Comparison of ENCODE assay signal across 8 mouse cellular contexts in the genomic region with DNA sequence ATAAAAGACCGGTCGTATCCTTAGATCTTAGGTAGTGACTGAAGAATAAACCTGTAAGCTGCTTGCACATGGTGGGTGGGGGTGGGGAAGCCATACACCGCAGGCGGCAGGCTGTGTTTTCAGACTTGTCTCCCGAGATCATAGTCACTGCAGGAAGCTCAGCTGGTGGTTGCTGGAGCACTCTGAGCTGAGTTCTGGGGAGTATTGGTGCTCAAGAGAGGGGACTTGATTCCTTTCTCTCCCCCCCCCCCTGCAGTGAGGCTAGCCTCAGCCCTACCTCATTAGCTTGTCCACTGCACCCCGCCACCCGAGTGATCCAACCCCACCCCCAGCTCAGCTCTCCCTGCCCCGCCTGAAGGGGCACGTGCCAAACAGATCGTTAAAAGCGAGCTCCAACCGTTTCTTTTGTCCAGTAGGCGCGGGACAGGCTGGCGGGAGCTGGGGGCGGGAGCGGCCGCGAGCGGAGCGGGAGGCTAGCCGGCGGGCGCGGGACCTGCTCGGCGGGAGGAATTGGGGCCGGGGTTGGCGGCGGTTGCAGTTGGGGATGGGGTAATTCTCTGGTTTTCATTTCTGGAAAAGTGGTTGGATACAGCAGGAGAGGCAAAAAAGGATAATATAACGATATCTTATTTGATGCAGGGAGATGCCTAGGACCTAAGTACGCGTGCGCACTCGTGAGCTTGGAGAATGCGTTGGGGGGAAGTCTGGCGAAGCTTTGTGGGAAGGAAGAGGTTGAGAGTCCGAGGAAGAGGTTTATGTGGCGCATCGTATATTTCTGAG. TPM values are rescaled to one million over a fixed set of nuclear protein-coding genes. Genes with fewer than 3 reads are reported as not detected.
A peak's percentile ranks its signal among the peaks of the same experiment; 100 is the strongest.
DNase-seq lines count a peak whose midpoint lies in the region; ATAC-seq lines count a peak whose summit lies in the region.

No protein-coding gene starts in this region.

- H3K9ac ChIP-seq in heart, embryonic 14.5 days (ENCODE audit: low read length), result peak overlapping the region; percentile 61
- peak overlapping the region; percentile 49 for H3K9ac ChIP-seq in intestine, embryonic 14.5 days (ENCODE audit: low read length)
- H3K9ac ChIP-seq in lung, embryonic 16.5 days (ENCODE audit: low read length), result peak overlapping the region; percentile 68

- under 1% methylated on average over 40 of the region's 40 CpGs for WGBS in heart, embryonic 14.5 days
- under 1% methylated on average over 40 of the region's 40 CpGs for WGBS in embryonic facial prominence, embryonic 10.5 days
- under 1% methylated on average over 40 of the region's 40 CpGs for WGBS in intestine, embryonic 14.5 days
- WGBS in lung, embryonic 16.5 days, result under 1% methylated on average over 38 of the region's 40 CpGs

- no peaks in the 10 kb centered on the region for H3K9me3 ChIP-seq in heart, embryonic 14.5 days (ENCODE audit: control insufficient read depth, low read length)
- H3K9me3 ChIP-seq in embryonic facial prominence, embryonic 10.5 days, result no peaks in the 10 kb centered on the region
- no peaks in the 10 kb centered on the region for H3K9me3 ChIP-seq in intestine, embryonic 14.5 days (ENCODE audit: control insufficient read depth, low read length)
- H3K9me3 ChIP-seq in lung, embryonic 16.5 days (ENCODE audit: control insufficient read depth, low read length), result no peaks in the 10 kb centered on the region

- peaks cover 57% of the 10 kb centered on the region for H3K27me3 ChIP-seq in heart, embryonic 14.5 days (ENCODE audit: control insufficient read depth, insufficient read depth, low read length)
- peaks cover 74% of the 10 kb centered on the region for H3K27me3 ChIP-seq in embryonic facial prominence, embryonic 10.5 days (replicated peaks; ENCODE audit: low read depth, poor library complexity, severe bottlenecking)
- peaks cover 55% of the 10 kb centered on the region for H3K27me3 ChIP-seq in intestine, embryonic 14.5 days (replicated peaks; ENCODE audit: control insufficient read depth, insufficient read depth, low read length)
- peaks cover 27% of the 10 kb centered on the region for H3K27me3 ChIP-seq in lung, embryonic 16.5 days (ENCODE audit: control insufficient read depth, insufficient read depth, low read depth, low read length)

- H3K4me1 ChIP-seq in heart, embryonic 14.5 days (ENCODE audit: control insufficient read depth in 2 of 2, insufficient read depth in 2 of 2, low read length in 2 of 2), result peaks cover 4 to 6% of the 10 kb centered on the region in 2 experiments; a peak in 2 of 4 replicates
- H3K4me1 ChIP-seq in embryonic facial prominence, embryonic 10.5 days, result peaks cover 32% of the 10 kb centered on the region
- H3K4me1 ChIP-seq in intestine, embryonic 14.5 days (replicated peaks; ENCODE audit: control insufficient read depth, insufficient read depth, low read length), result peaks cover 3% of the 10 kb centered on the region
- H3K4me1 ChIP-seq in lung, embryonic 16.5 days (replicated peaks; ENCODE audit: control insufficient read depth, insufficient read depth, low read length), result peaks cover 23% of the 10 kb centered on the region

- H3K36me3 ChIP-seq in heart, embryonic 14.5 days (ENCODE audit: control insufficient read depth, insufficient read depth, low read length), result no peaks in the 10 kb centered on the region
- no peaks in the 10 kb centered on the region for H3K36me3 ChIP-seq in embryonic facial prominence, embryonic 10.5 days (replicated peaks)
- no peaks in the 10 kb centered on the region for H3K36me3 ChIP-seq in intestine, embryonic 14.5 days (ENCODE audit: control insufficient read depth, insufficient read depth, low read length)
- no peaks in the 10 kb centered on the region for H3K36me3 ChIP-seq in lung, embryonic 16.5 days (ENCODE audit: control insufficient read depth, insufficient read depth, low read length)

- H3K4me2 ChIP-seq in heart, embryonic 14.5 days (ENCODE audit: low read length), result peak overlapping the region; percentile 98
- peak overlapping the region; percentile 98 for H3K4me2 ChIP-seq in intestine, embryonic 14.5 days (ENCODE audit: low read length)
- peak overlapping the region; percentile 98 for H3K4me2 ChIP-seq in lung, embryonic 16.5 days (ENCODE audit: low read depth, low read length)

- no peak for DNase-seq in heart, postnatal 4 days
- peak; percentile 48 for DNase-seq in Muller cell, postnatal 12 days (ENCODE audit: inconsistent ontology term)
- DNase-seq in embryonic facial prominence, embryonic 10.5 days (ENCODE audit: low spot score), result peak; percentile 78
- DNase-seq in intestine, embryonic 14.5 days (ENCODE audit: low spot score), result peak; percentile 81
- peak; percentile 38 for DNase-seq in right cerebral cortex, postnatal 14 days
- no peak for DNase-seq in ovary, postnatal 14 days (ENCODE audit: low spot score)

- no peak for ATAC-seq in heart, embryonic 14.5 days (ENCODE audit: insufficient number of reproducible peaks, insufficient read depth, low FRiP score, low read depth)
- peak; percentile 53 for ATAC-seq in intestine, embryonic 14.5 days (replicated peaks; ENCODE audit: low FRiP score, low TSS enrichment, low read depth)
- peak; percentile 66 for ATAC-seq in lung, embryonic 16.5 days (ENCODE audit: low read depth)

- peak overlapping the region; percentile 54 to 64 for H3K4me3 ChIP-seq in heart, embryonic 14.5 days (ENCODE audit: control insufficient read depth in 1 of 2, insufficient read depth in 1 of 2, low read depth in 1 of 2, low read length in 2 of 2)
- H3K4me3 ChIP-seq in embryonic facial prominence, embryonic 10.5 days, result peak overlapping the region; percentile 67
- peak overlapping the region; percentile 54 for H3K4me3 ChIP-seq in intestine, embryonic 14.5 days (ENCODE audit: low read depth, low read length)
- peak overlapping the region; percentile 60 for H3K4me3 ChIP-seq in lung, embryonic 16.5 days (ENCODE audit: low read length)

- no peak overlapping the region for H3K27ac ChIP-seq in heart, embryonic 14.5 days (replicated peaks in 1 of 2; ENCODE audit: control insufficient read depth in 1 of 2, insufficient read depth in 1 of 2, low read depth in 2 of 2, low read length in 2 of 2)
- peak overlapping the region; percentile 84 for H3K27ac ChIP-seq in embryonic facial prominence, embryonic 10.5 days (replicated peaks)
- H3K27ac ChIP-seq in intestine, embryonic 14.5 days (ENCODE audit: low read depth), result no peak overlapping the region
- H3K27ac ChIP-seq in lung, embryonic 16.5 days (ENCODE audit: low read length), result no peak overlapping the region

RNA-seq across cellular contexts. Expression of a gene that starts 2.9 kb away (rescaled TPM):
- 0.12 TPM in 1 of 2 replicates, not detected in the other for polyA plus RNA-seq in heart, embryonic 14.5 days (2014; fragmentation: Nextera tagmentation; extraction: Ambion mirVana)
- not detected for total RNA-seq in heart, postnatal 4 days (2021)
- polyA plus RNA-seq in embryonic facial prominence, embryonic 10.5 days (2016; fragmentation: Nextera tagmentation; extraction: Ambion mirVana), result 0.19 and 0.83 TPM in 2 replicates
- polyA plus RNA-seq in intestine, embryonic 14.5 days (2014; fragmentation: Nextera tagmentation; extraction: Ambion mirVana), result not detected in 2 replicates
- polyA plus RNA-seq in lung, embryonic 16.5 days (2015; fragmentation: Nextera tagmentation; extraction: Ambion mirVana), result 4.6 and 5.4 TPM in 2 replicates

RNA-seq across cellular contexts. Expression of a gene that starts 14.2 kb away (rescaled TPM):
- 126 and 147 TPM in 2 replicates for polyA plus RNA-seq in heart, embryonic 14.5 days (2014; fragmentation: Nextera tagmentation; extraction: Ambion mirVana)
- total RNA-seq in heart, postnatal 4 days (2021), result 10 to 100 TPM; 59.5 to 61.2 TPM
- 90.2 and 98.3 TPM in 2 replicates for polyA plus RNA-seq in embryonic facial prominence, embryonic 10.5 days (2016; fragmentation: Nextera tagmentation; extraction: Ambion mirVana)
- 127 and 142 TPM in 2 replicates for polyA plus RNA-seq in intestine, embryonic 14.5 days (2014; fragmentation: Nextera tagmentation; extraction: Ambion mirVana)
- 169 and 172 TPM in 2 replicates for polyA plus RNA-seq in lung, embryonic 16.5 days (2015; fragmentation: Nextera tagmentation; extraction: Ambion mirVana)

RNA-seq across cellular contexts. Expression of a gene that starts 38.3 kb away (rescaled TPM):
- not detected in 2 replicates for polyA plus RNA-seq in heart, embryonic 14.5 days (2014; fragmentation: Nextera tagmentation; extraction: Ambion mirVana)
- not detected for total RNA-seq in heart, postnatal 4 days (2021)
- 0.06 and 0.50 TPM in 2 replicates for polyA plus RNA-seq in embryonic facial prominence, embryonic 10.5 days (2016; fragmentation: Nextera tagmentation; extraction: Ambion mirVana)
- polyA plus RNA-seq in intestine, embryonic 14.5 days (2014; fragmentation: Nextera tagmentation; extraction: Ambion mirVana), result 0.07 TPM in 1 of 2 replicates, not detected in the other
- polyA plus RNA-seq in lung, embryonic 16.5 days (2015; fragmentation: Nextera tagmentation; extraction: Ambion mirVana), result 9.3 and 9.9 TPM in 2 replicates

RNA-seq across cellular contexts. Expression of a gene that starts 44.4 kb away (rescaled TPM):
- polyA plus RNA-seq in heart, embryonic 14.5 days (2014; fragmentation: Nextera tagmentation; extraction: Ambion mirVana), result 0.11 and 0.63 TPM in 2 replicates
- under 1 TPM in 1 of 2 experiments, not detected in 1; 0.16 TPM for total RNA-seq in heart, postnatal 4 days (2021)
- polyA plus RNA-seq in embryonic facial prominence, embryonic 10.5 days (2016; fragmentation: Nextera tagmentation; extraction: Ambion mirVana), result 0.24 and 0.57 TPM in 2 replicates
- 0.19 and 0.24 TPM in 2 replicates for polyA plus RNA-seq in intestine, embryonic 14.5 days (2014; fragmentation: Nextera tagmentation; extraction: Ambion mirVana)
- polyA plus RNA-seq in lung, embryonic 16.5 days (2015; fragmentation: Nextera tagmentation; extraction: Ambion mirVana), result 15.3 and 16.7 TPM in 2 replicates

Comparison
In these comparisons a context has a peak if more than half of its experiments do, and no peak if none do; other contexts are left out.
1. DNase-seq: peak in Muller cell, postnatal 12 days (single experiment), embryonic facial prominence, embryonic 10.5 days (single experiment), intestine, embryonic 14.5 days (single experiment) and right cerebral cortex, postnatal 14 days (single experiment); none in heart, postnatal 4 days (single experiment) and ovary, postnatal 14 days (single experiment).
2. Peak in every context shown above with its lines, with median percentiles within 50 percentile points of each other: H3K4me2 ChIP-seq, H3K4me3 ChIP-seq and H3K9ac ChIP-seq.